Mouse (Mus musculus) G1E (cell line): ENCODE results near the gene Stap2. TPM values are rescaled to one million over a fixed set of nuclear protein-coding genes. Genes with fewer than 3 reads are reported as not detected.

ENCODE experiments used
- ATAC-seq: 2 replicates; pipeline ENCODE4 v1.8.0; 2016; ENCODE audit warnings: mild to moderate bottlenecking; ENCODE audit not compliant: insufficient number of reproducible peaks, poor library complexity, low FRiP score, severe bottlenecking; ENCODE audit errors: extremely low read depth
- DNase-seq: peaks from one replicate; pipeline ENCODE4 v3.0.0; 2012; ENCODE audit warnings: low spot score
- H3K27me3 ChIP-seq: 2 replicates; pipeline ENCODE4 v1.6.1; 2012; ENCODE audit warnings: mild to moderate bottlenecking, low read length, inconsistent platforms; ENCODE audit not compliant: insufficient read depth
- H3K36me3 ChIP-seq: replicated peaks from 2 replicates; pipeline ENCODE3; 2012; ENCODE audit warnings: mild to moderate bottlenecking, inconsistent platforms
- H3K4me1 ChIP-seq: 2 replicates; pipeline ENCODE4 v1.6.1; 2012; ENCODE audit warnings: low read depth, low read length, inconsistent platforms, mixed read lengths; ENCODE audit not compliant: insufficient read depth
- H3K4me3 ChIP-seq: 2 replicates; pipeline ENCODE4 v1.5.1; 2012; ENCODE audit warnings: low read depth, mild to moderate bottlenecking, inconsistent platforms, low read length, moderate library complexity, mixed read lengths
- H3K9me3 ChIP-seq: replicated peaks from 2 replicates; pipeline ENCODE4 v1.6.1; 2012; ENCODE audit warnings: inconsistent platforms
- CTCF ChIP-seq: IDR thresholded peaks from 2 replicates; pipeline ENCODE4 v1.5.1; 2012; ENCODE audit warnings: low read depth, low read length, inconsistent platforms, mixed read lengths
- GATA1 ChIP-seq: IDR thresholded peaks from 2 replicates; pipeline ENCODE4 v1.6.1; 2012; ENCODE audit warnings: borderline replicate concordance, low read length, inconsistent platforms, mixed read lengths
- GATA2 ChIP-seq: IDR thresholded peaks from 2 replicates; pipeline ENCODE4 v1.6.1; 2012; ENCODE audit warnings: low read depth, low read length, inconsistent platforms, borderline replicate concordance
- POLR2AphosphoS5 ChIP-seq: IDR thresholded peaks from 2 replicates; pipeline ENCODE4 v1.6.1; 2012; ENCODE audit warnings: low read depth, low read length, inconsistent platforms; ENCODE audit not compliant: insufficient replicate concordance
- TAL1 ChIP-seq: conservative IDR thresholded peaks from 2 replicates; pipeline ENCODE4 v1.6.1; 2012; ENCODE audit warnings: low read depth, low read length, inconsistent platforms, mixed read lengths
- polyA plus RNA-seq: library from polyadenylated mRNA; stranded (reverse); fragments of >175 nt; gene quantifications from 2 replicates; pipeline ENCODE4 v1.2.3, GENCODE M21; 2012
- total RNA-seq, 2 experiments: library from RNA; stranded (forward) in 1 of 2; stranded (reverse) in 1 of 2; fragments of 200-1000 nt in 1 of 2; fragments of >200 nt in 1 of 2; fragmentation: Nextera tagmentation in 1 of 2; gene quantifications; 2 replicates each; pipeline ENCODE4 v1.2.3; 2014 to 2017

Gene Stap2
- total and polyA plus RNA-seq, 3 experiments = 0.27 TPM; not detected in 2

DNA sequence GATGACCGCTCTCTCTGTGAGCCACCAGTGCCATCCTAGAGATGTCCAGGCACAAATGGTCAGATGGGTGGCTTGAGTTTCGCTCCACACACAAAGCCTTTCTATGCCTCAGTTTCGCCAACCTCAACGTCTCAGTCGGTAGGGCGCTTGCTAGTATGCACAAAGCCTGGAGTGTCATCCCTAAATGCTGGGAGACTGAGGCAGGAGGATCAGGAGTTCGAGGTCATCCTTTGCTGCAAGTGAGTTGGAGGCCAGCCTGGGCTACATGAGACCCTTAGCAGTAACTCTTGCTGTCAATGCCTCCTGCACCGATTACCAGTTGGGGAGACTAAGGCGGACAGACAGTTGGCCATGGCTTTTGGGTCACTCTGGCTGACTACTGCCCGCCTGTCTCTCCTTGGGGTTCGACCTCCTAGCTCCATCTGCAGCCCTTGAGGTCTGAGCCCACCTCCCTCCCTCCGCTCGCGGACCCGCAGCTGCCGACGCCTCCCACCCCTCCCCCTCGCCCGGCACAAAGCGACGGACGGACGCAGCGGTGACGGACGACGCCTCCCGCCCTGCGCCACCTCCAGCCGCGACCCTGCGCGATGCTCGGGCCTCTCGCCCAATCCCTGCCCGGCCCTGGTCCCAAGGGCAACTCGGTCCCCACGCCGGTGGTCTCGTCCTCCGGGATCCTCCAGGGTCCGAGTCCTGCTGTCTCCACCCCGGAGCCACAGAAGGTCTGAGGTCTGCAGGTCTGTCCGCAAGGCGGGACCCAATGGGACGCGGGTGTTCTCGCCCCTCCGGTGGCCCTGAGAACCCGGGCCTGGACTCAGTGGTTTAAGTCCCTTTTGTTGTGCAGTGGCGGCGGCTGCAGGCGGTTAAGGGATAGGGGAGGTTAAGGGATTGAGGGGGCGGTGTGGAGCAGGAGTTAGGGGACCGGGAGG, 35.2 kb downstream of the Stap2 start, which contains the start of gene Shd:
Gene Shd, plus strand, starts transcription at position 502 of the 926 bp plus-strand sequence.
- no peak for ATAC-seq
- Histone ChIP-seq H3K27me3 (peaks cover 29% of the 10 kb centered on the region), H3K4me3 (no peak within 1 kb of the TSS)

DNA sequence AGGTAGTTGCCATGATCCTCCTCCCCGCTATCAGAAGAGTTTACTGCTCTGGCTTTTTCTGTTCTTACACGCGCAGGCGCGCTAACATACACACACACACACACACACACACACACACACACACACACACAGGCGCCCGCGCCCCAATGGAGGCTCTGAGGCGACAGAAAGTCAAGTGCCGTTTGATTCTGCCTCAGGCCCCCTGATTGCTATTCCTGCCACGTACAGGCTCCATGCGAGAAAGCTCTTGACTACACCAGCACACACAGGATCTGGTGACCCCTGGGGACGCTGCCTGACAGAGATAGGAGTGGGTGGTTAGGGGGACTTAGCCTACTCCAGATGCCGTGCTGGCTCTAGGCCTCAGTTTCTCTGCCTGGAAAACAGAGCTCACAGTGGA, 35.8 kb downstream of the Stap2 start:
- Histone ChIP-seq H3K4me1 (peaks cover 5% of the 10 kb centered on the region; the same call in 1 of the 2 replicates), H3K4me3 (no peak overlapping the region), H3K27me3 (peaks cover 29% of the 10 kb centered on the region), H3K36me3 (peaks cover 46% of the 10 kb centered on the region), H3K9me3 (no peaks in the 10 kb centered on the region)
- no peak for DNase-seq
- no peak for ATAC-seq
- no peak for TF ChIP-seq GATA1
- no peak for TF ChIP-seq GATA2
- TF ChIP-seq TAL1 = no peak
- no peak for TF ChIP-seq POLR2AphosphoS5
- TF ChIP-seq CTCF = no peak

More for the DNA sequence above, 35.2 kb downstream of the Stap2 start, which contains the start of gene Shd:
- H3K36me3 ChIP-seq = peaks cover 39% of the 10 kb centered on the region
- no peak for DNase-seq
- TF ChIP-seq POLR2AphosphoS5 (no peak; the same call in 1 of the 2 replicates), GATA1 (no peak), CTCF (no peak), TAL1 (no peak), GATA2 (no peak)
- H3K9me3 ChIP-seq = no peaks in the 10 kb centered on the region
- H3K4me1 ChIP-seq = peaks cover 5% of the 10 kb centered on the region

DNA sequence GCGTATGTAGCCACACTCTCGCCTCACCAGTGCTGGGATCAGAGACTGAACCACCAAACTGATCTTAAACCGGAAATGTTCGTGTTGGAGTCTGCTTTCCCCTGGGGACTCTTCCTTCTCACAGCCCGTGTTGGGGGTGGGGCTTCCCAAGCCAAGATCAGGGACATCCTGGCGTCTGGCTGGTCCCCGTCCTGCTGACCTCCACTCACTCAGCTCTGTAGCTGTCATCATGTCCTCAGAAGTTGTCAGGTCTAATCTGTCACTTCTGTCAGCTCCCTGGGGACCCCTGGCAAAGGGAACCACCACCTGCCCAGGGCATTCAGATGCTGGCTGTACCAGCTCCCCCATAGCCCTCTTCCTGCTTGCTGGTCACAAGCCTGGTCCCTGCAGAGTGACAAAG, 37.2 kb downstream of the Stap2 start:
- H3K9me3 ChIP-seq = no peaks in the 10 kb centered on the region
- DNase-seq (no peak), ATAC-seq (no peak)
- TF ChIP-seq CTCF (no peak), POLR2AphosphoS5 (no peak), TAL1 (no peak), GATA1 (no peak), GATA2 (no peak)
- H3K4me1 ChIP-seq = peaks cover 5% of the 10 kb centered on the region; the same call in 1 of the 2 replicates
- H3K27me3 ChIP-seq = peaks cover 22% of the 10 kb centered on the region; the same call in 1 of the 2 replicates
- H3K36me3 ChIP-seq = peaks cover 59% of the 10 kb centered on the region
- H3K4me3 ChIP-seq = no peak overlapping the region

DNA sequence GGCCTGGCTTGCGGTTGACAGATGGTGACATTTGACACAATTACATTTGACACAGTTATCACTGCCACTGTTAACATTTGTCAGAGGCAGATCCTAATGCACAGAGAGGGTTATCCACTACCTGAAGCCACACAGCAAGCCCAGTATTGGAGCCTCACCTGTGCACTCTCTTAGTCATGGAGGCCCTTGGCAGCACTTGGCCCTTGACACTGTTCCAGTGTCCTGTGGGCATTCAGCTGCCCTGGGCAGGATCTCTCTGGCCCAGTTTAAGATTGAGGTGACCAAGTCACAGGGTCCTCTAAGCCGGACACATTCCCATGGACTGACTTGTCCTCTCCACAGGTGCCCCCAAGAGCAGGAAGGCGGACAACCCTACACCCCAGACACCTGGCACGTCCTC, 38.2 kb downstream of the Stap2 start:
- H3K36me3 ChIP-seq = peaks cover 69% of the 10 kb centered on the region
- H3K4me3 ChIP-seq = no peak overlapping the region
- ATAC-seq (no peak), DNase-seq (no peak)
- TF ChIP-seq TAL1 (no peak), GATA2 (no peak), GATA1 (no peak), CTCF (no peak), POLR2AphosphoS5 (no peak)
- no peaks in the 10 kb centered on the region for H3K9me3 ChIP-seq
- H3K4me1 ChIP-seq = peaks cover 9% of the 10 kb centered on the region
- peaks cover 15% of the 10 kb centered on the region; the same call in 1 of the 2 replicates for H3K27me3 ChIP-seq

DNA sequence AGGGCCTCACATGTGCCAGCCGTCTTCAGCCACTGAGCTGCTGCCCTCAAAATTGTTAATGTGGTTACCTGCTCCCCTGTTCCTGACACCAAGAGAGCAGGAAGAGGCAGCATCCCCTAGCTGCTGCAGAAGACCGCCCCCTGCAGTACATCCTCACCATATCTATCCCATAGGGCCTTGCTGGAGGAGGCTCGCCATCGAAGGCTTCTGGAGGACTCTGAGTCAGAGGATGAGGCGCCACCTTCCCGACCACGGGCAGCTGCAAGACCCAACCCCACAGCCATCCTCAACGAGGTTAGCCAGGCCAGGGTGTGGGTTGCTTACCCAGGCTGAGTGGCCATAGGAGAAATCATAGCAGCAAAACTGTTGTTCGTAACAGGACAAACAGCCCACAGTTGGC, 40.4 kb downstream of the Stap2 start:
- Histone ChIP-seq H3K9me3 (no peaks in the 10 kb centered on the region), H3K36me3 (peaks cover 90% of the 10 kb centered on the region), H3K27me3 (peaks cover under 1% of the 10 kb centered on the region; the same call in 1 of the 2 replicates), H3K4me3 (no peak overlapping the region), H3K4me1 (peaks cover 27% of the 10 kb centered on the region)
- TF ChIP-seq CTCF (no peak), GATA1 (no peak), POLR2AphosphoS5 (no peak), TAL1 (no peak), GATA2 (no peak)
- no peak for DNase-seq
- ATAC-seq = no peak

DNA sequence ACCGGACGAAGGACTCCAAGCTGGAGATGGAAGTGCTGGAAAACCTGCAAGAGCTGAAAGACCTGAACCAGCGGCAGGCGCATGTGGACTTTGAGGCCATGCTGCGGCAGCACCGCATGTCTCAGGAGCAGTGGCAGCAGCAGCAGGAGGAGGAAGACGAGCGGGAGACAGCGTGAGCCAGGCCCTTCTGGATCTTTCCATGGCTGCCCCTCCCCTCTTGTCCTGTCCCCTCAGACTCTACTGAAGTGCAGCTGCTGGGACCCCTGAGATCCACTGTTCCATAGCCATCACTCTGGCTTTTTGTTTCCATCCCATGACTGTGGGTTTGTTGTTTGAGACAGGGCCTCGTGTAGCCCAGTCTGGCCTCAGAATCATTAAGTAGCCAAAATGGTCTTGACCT, 40.9 kb downstream of the Stap2 start:
- ATAC-seq = no peak
- TF ChIP-seq GATA1 (no peak), POLR2AphosphoS5 (no peak), TAL1 (no peak), GATA2 (no peak), CTCF (no peak)

More for the DNA sequence above, 40.9 kb downstream of the Stap2 start:
- H3K4me1 ChIP-seq = peaks cover 31% of the 10 kb centered on the region
- H3K9me3 ChIP-seq = no peaks in the 10 kb centered on the region
- no peak for DNase-seq
- H3K4me3 ChIP-seq = no peak overlapping the region
- H3K27me3 ChIP-seq = no peaks in the 10 kb centered on the region
- peaks cover 93% of the 10 kb centered on the region for H3K36me3 ChIP-seq
